9 mouse cellular contexts compared by ENCODE assay signal in the genomic region with DNA sequence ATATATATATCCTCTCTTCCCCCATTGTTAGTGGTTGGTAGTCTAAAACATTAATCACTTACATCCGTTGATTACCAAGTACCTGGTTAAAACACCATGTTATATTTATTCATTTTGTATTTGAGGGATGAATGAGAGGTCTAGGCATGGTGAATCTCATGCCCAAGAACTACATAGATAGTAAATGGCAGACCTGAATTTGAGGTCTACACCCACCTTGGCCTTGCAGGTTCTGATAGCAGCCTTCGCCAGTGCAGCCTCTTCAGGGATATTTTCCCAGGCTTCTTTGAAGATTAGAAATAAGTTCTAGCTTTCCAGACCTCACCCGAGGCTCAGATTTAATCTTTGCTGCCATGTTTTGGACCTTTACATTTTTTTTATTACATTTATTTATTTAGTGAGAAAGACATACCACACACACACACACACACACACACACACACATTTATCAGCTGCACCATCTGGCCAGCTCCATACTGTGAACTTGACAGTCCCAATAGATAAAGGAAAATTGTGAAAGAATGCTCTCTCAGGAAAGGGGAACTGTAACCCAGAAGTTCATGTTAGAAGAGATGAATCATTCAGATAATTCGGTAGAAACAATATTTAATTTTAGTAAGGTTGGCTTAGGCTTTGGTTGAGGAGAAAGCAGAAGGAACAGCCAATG. TPM values are rescaled to one million over a fixed set of nuclear protein-coding genes. Genes with fewer than 3 reads are reported as not detected.
DNase-seq lines count a peak whose midpoint lies in the region; ATAC-seq and TF ChIP-seq lines count a peak whose summit lies in the region.
"Had no signal": no experiment of that assay in that cellular context is flagged by ENCODE, and none has a peak within 500 bp of the region (broad histone marks: within the 10 kb centered on the region; RNA-seq: fewer than 3 reads in every experiment).

No protein-coding gene starts in this region.

- H3K9ac ChIP-seq in hindbrain, embryonic 14.5 days, result peak overlapping the region; percentile 39; the same call in 1 of the 2 replicates
- no peak overlapping the region for H3K9ac ChIP-seq in hindbrain, embryonic 11.5 days (ENCODE audit: low read depth, low read length)
- H3K9ac ChIP-seq in MEL (ENCODE audit: control insufficient read depth, low read depth, low read length, poor library complexity, severe bottlenecking), result no peak overlapping the region

- H3K27ac ChIP-seq in hindbrain, embryonic 14.5 days, result no peak overlapping the region
- H3K27ac ChIP-seq in hindbrain, embryonic 11.5 days (ENCODE audit: low read depth, low read length), result no peak overlapping the region
- no peak overlapping the region for H3K27ac ChIP-seq in MEL (ENCODE audit: control insufficient read depth, low read depth, low read length)

- intact Hi-C loops in heart, postnatal 14 days (cut with DNase I), result loop anchor here (5.0 kb wide), 1 partner anchor 83 kb away; no protein-coding TSS in a partner anchor

- 73% methylated on average over 4 of the region's 4 CpGs for WGBS in hindbrain, embryonic 14.5 days
- WGBS in hindbrain, embryonic 11.5 days, result 82% methylated on average over 4 of the region's 4 CpGs

- no peak overlapping the region for H3K4me3 ChIP-seq in hindbrain, embryonic 14.5 days (replicated peaks; ENCODE audit: low read length)
- no peak overlapping the region for H3K4me3 ChIP-seq in hindbrain, embryonic 11.5 days (ENCODE audit: low read depth, low read length)
- no peak overlapping the region for H3K4me3 ChIP-seq in MEL (ENCODE audit: control insufficient read depth in 1 of 2, insufficient read depth in 1 of 2, low read depth in 2 of 2, low read length in 2 of 2)

- no peak for TF ChIP-seq CTCF in MEL (IDR thresholded peaks at IDR 0.05 in 2 of 3, conservative IDR thresholded peaks at IDR 0.05 in 1 of 3; ENCODE audit: control insufficient read depth in 1 of 3, insufficient read depth in 1 of 3, low read depth in 2 of 3, low read length in 3 of 3, poor library complexity in 1 of 3, severe bottlenecking in 1 of 3)

- peaks cover 34% of the 10 kb centered on the region for H3K4me1 ChIP-seq in hindbrain, embryonic 14.5 days (replicated peaks; ENCODE audit: control insufficient read depth, insufficient read depth, low read length)
- H3K4me1 ChIP-seq in hindbrain, embryonic 11.5 days (replicated peaks; ENCODE audit: control insufficient read depth, insufficient read depth, low read length), result no peaks in the 10 kb centered on the region
- peaks cover 2% of the 10 kb centered on the region in 2 experiments; a peak in 1 of 4 replicates for H3K4me1 ChIP-seq in MEL (ENCODE audit: control insufficient read depth in 1 of 2, insufficient read depth in 2 of 2, low read length in 2 of 2)

- peak; percentile 94 for TF ChIP-seq EP300 in MEL (IDR thresholded peaks at IDR 0.05; ENCODE audit: low read depth in 1 of 2, low read length in 2 of 2)

- no peak for ATAC-seq in hindbrain, embryonic 14.5 days (ENCODE audit: low FRiP score)
- ATAC-seq in hindbrain, embryonic 11.5 days (ENCODE audit: low FRiP score), result no peak
- ATAC-seq in granulocyte monocyte progenitor cell, adult 5-6 weeks (replicated peaks; ENCODE audit: poor library complexity, severe bottlenecking), result peak; percentile 75
- peak; percentile 77 for ATAC-seq in megakaryocyte progenitor cell, adult 5-6 weeks (replicated peaks; ENCODE audit: poor library complexity)

- peak overlapping the region; percentile 63 for H3K4me2 ChIP-seq in hindbrain, embryonic 14.5 days (replicated peaks)
- H3K4me2 ChIP-seq in hindbrain, embryonic 11.5 days (replicated peaks; ENCODE audit: low read depth, low read length), result no peak overlapping the region

- H3K27me3 ChIP-seq in hindbrain, embryonic 14.5 days (ENCODE audit: control insufficient read depth, insufficient read depth, low read length), result no peaks in the 10 kb centered on the region
- H3K27me3 ChIP-seq in hindbrain, embryonic 11.5 days (ENCODE audit: control insufficient read depth, insufficient read depth, low read length), result 0 out of 2 replicates have a peak, but pooled peaks cover 2% of the 10 kb centered on the region
- H3K27me3 ChIP-seq in MEL (ENCODE audit: control insufficient read depth in 1 of 2, insufficient read depth in 2 of 2, low read length in 2 of 2), result no peaks in the 10 kb centered on the region; a peak in 1 of 4 replicates

- no peak for TF ChIP-seq POLR2A in MEL (IDR thresholded peaks at IDR 0.05; ENCODE audit: control insufficient read depth in 1 of 2, insufficient read depth in 1 of 2, low read depth in 1 of 2, low read length in 2 of 2, poor library complexity in 1 of 2)

- no peak for DNase-seq in hindbrain, embryonic 14.5 days (ENCODE audit: low spot score)
- no peak for DNase-seq in hindbrain, embryonic 11.5 days (ENCODE audit: low spot score)
- DNase-seq in MEL (ENCODE audit: low read depth, low spot score), result peak; percentile 79
- DNase-seq in natural killer cell, adult 2 months (ENCODE audit: low spot score in 2 of 2), result no peak
- no peak for DNase-seq in heart, postnatal 14 days
- DNase-seq: kidney, postnatal 10 days; lung, postnatal 10 days had no signal

- H3K79me2 ChIP-seq in MEL (ENCODE audit: control insufficient read depth, insufficient read depth, low read length, poor library complexity), result no peaks in the 10 kb centered on the region

- H3K9me3 ChIP-seq in hindbrain, embryonic 14.5 days (ENCODE audit: control insufficient read depth, low read length), result no peaks in the 10 kb centered on the region
- no peaks in the 10 kb centered on the region for H3K9me3 ChIP-seq in hindbrain, embryonic 11.5 days (ENCODE audit: control insufficient read depth, low read length)
- H3K9me3 ChIP-seq in MEL (replicated peaks; ENCODE audit: insufficient read depth, low read length), result no peaks in the 10 kb centered on the region; the same call in 1 of the 2 replicates

- H3K36me3 ChIP-seq in hindbrain, embryonic 14.5 days (replicated peaks; ENCODE audit: control insufficient read depth, insufficient read depth), result no peaks in the 10 kb centered on the region
- H3K36me3 ChIP-seq in hindbrain, embryonic 11.5 days (ENCODE audit: control insufficient read depth, insufficient read depth, low read length), result no peaks in the 10 kb centered on the region
- H3K36me3 ChIP-seq in MEL (ENCODE audit: control insufficient read depth in 1 of 2, insufficient read depth in 2 of 2, low read length in 2 of 2), result peaks cover 0 to 6% of the 10 kb centered on the region in 2 experiments; a peak in 2 of 4 replicates

- TF ChIP-seq RAD21 in MEL (IDR thresholded peaks at IDR 0.05; ENCODE audit: low read depth, low read length), result no peak

TF ChIP-seq in MEL, 35 proteins besides CTCF, POLR2A, EP300 and RAD21 (continues in another document):
- TF ChIP-seq MAFK (IDR thresholded peaks at IDR 0.05; ENCODE audit: borderline replicate concordance, low read depth, low read length) (peak; percentile 76; the same call in 1 of the 2 replicates), GATA1 (IDR thresholded peaks at IDR 0.05; ENCODE audit: low read depth, low read length) (peak; percentile 89), MYB (IDR thresholded peaks at IDR 0.05; ENCODE audit: low read depth, low read length) (no peak), MAZ (IDR thresholded peaks at IDR 0.05; ENCODE audit: low read depth, low read length) (0 out of 2 replicates have a peak, but pooled peaks have one; percentile 48), NRF1 (IDR thresholded peaks at IDR 0.05; ENCODE audit: insufficient read depth, low read depth, low read length, poor library complexity, severe bottlenecking) (no peak), RCOR1 (IDR thresholded peaks at IDR 0.05; ENCODE audit: low read depth, low read length) (peak; percentile 91), MAX (IDR thresholded peaks at IDR 0.05; ENCODE audit: low read length) (no peak), GABPA (IDR thresholded peaks at IDR 0.05; ENCODE audit: low read depth, low read length) (no peak), MYC (IDR thresholded peaks at IDR 0.05; ENCODE audit: low read depth, low read length) (no peak), JUND (IDR thresholded peaks at IDR 0.05; ENCODE audit: low read depth, low read length) (no peak), SIN3A (IDR thresholded peaks at IDR 0.05; ENCODE audit: low read length) (peak; percentile 81), TBP (IDR thresholded peaks at IDR 0.05; ENCODE audit: low read depth, low read length) (no peak), ELF1 (IDR thresholded peaks at IDR 0.05; ENCODE audit: low read depth, low read length) (no peak), USF1 (IDR thresholded peaks at IDR 0.05; ENCODE audit: low read depth, low read length) (no peak), MXI1 (IDR thresholded peaks at IDR 0.05; ENCODE audit: low read depth, low read length) (peak; percentile 47; the same call in 1 of the 2 replicates), POLR2AphosphoS5 (IDR thresholded peaks at IDR 0.05; ENCODE audit: borderline replicate concordance, low read depth, low read length) (no peak), CHD1 (IDR thresholded peaks at IDR 0.05; ENCODE audit: low read depth, low read length) (no peak), ZMIZ1 (IDR thresholded peaks at IDR 0.05; ENCODE audit: low read depth, low read length) (no peak), NELFE (IDR thresholded peaks at IDR 0.05; ENCODE audit: low read depth, low read length) (no peak), CHD2 (IDR thresholded peaks at IDR 0.05; ENCODE audit: low read length) (peak; percentile 43; the same call in 1 of the 2 replicates), ZKSCAN1 (IDR thresholded peaks at IDR 0.05; ENCODE audit: low read depth, low read length) (no peak), POLR2AphosphoS2 (IDR thresholded peaks at IDR 0.05; ENCODE audit: low read length) (no peak), ETS1 (IDR thresholded peaks at IDR 0.05; ENCODE audit: low read depth, low read length) (peak; percentile 94), E2F4 (IDR thresholded peaks at IDR 0.05; ENCODE audit: borderline replicate concordance, low read depth, low read length) (no peak), ZC3H11A (IDR thresholded peaks at IDR 0.05; ENCODE audit: low read depth, low read length) (no peak)

RNA-seq across cellular contexts. Expression of gene Ank, which starts 2.5 kb away (rescaled TPM):
- polyA plus RNA-seq in hindbrain, embryonic 14.5 days (2014; fragmentation: Nextera tagmentation; extraction: Ambion mirVana), result 18.6 and 20.8 TPM in 2 replicates
- 12.1 and 13.9 TPM in 2 replicates for polyA plus RNA-seq in hindbrain, embryonic 11.5 days (2014; fragmentation: Nextera tagmentation; extraction: Ambion mirVana)
- 0.04 and 0.07 TPM in 2 replicates for total RNA-seq in MEL (2012; rRNA removed)
- under 1 TPM in 1 of 2 experiments, not detected in 1; 0.15 TPM for polyA plus RNA-seq in MEL (2012; ENCODE audit: insufficient read depth in 1 of 2, insufficient read length in 2 of 2, low read depth in 1 of 2, low replicate concordance in 2 of 2, missing spikeins in 1 of 2)
- 20.1 and 20.8 TPM in 2 replicates for total RNA-seq in granulocyte monocyte progenitor cell, adult 5-6 weeks (2014; fragmentation: Nextera tagmentation)
- 11.3 and 12.4 TPM in 2 replicates for total RNA-seq in granulocyte monocyte progenitor cell, adult 5-6 weeks (2017)
- total RNA-seq in megakaryocyte progenitor cell, adult 5-6 weeks (2015), result 23.2 and 24.7 TPM in 2 replicates
- 9.7 and 10.3 TPM in 2 replicates for total RNA-seq in megakaryocyte progenitor cell, adult 5-6 weeks (2017)
- 100 to 1,000 TPM; 176 to 186 TPM for total RNA-seq in heart, postnatal 14 days (2021)

Comparison
In these comparisons a context has a peak if more than half of its experiments do, and no peak if none do; other contexts are left out.
1. ATAC-seq: peak in granulocyte monocyte progenitor cell, adult 5-6 weeks (single experiment) and megakaryocyte progenitor cell, adult 5-6 weeks (single experiment); none in hindbrain, embryonic 14.5 days (single experiment) and hindbrain, embryonic 11.5 days (single experiment).
2. RNA of gene Ank, which starts 2.5 kb away (total RNA-seq): 176 to 186 TPM in heart, postnatal 14 days, 9.7 to 24.7 TPM in megakaryocyte progenitor cell, adult 5-6 weeks and 11.3 to 20.8 TPM in granulocyte monocyte progenitor cell, adult 5-6 weeks; 0.04 to 0.07 TPM in MEL; every median in the first group is over 10 times any median in the second.